Mouse (Mus musculus) hindbrain, postnatal 0 days (tissue): ENCODE measurements at regions not wholly inside any gene's neighbourhood (a gene's known extent, or its start where the extent isn't known, plus 50 kb on each side); places are given as distances from the start of the nearest gene placed in this dataset.

Experiments
- ATAC-seq: fragments of 200-750 bp; cut with Nextera tagmentation; 2 replicates; pipeline ENCODE4 v1.8.0; 2017; ENCODE audit warnings: mild to moderate bottlenecking, moderate TSS enrichment, moderate library complexity
- DNase-seq: peaks from one replicate; pipeline ENCODE4 v3.0.0-alpha.2; 2015; ENCODE audit warnings: low spot score
- H3K27ac ChIP-seq: fragments of 300-500 bp; sonication (generic); 2 replicates; pipeline ENCODE4 v1.5.1; 2014; ENCODE audit warnings: mild to moderate bottlenecking
- H3K27me3 ChIP-seq: fragments of 300-500 bp; sonication (generic); 2 replicates; pipeline ENCODE4 v1.6.1; 2014; ENCODE audit warnings: low read length, mixed read lengths; ENCODE audit not compliant: insufficient read depth
- H3K36me3 ChIP-seq: fragments of 300-500 bp; sonication (generic); 2 replicates; pipeline ENCODE4 v1.6.1; 2014; ENCODE audit warnings: low read length, mixed read lengths; ENCODE audit not compliant: insufficient read depth
- H3K4me1 ChIP-seq: fragments of 300-500 bp; sonication (generic); 2 replicates; pipeline ENCODE4 v1.6.1; 2014; ENCODE audit warnings: antibody characterized with exemption, low read length, mixed read lengths; ENCODE audit not compliant: insufficient read depth
- H3K4me2 ChIP-seq: fragments of 300-500 bp; sonication (generic); 2 replicates; pipeline ENCODE4 v1.6.1; 2014; ENCODE audit warnings: low read depth, mild to moderate bottlenecking, low read length, moderate library complexity, mixed read lengths
- H3K4me3 ChIP-seq: fragments of 300-500 bp; sonication (generic); 2 replicates; pipeline ENCODE4 v1.5.1; 2014; ENCODE audit warnings: low read length
- H3K9ac ChIP-seq: fragments of 300-500 bp; sonication (generic); replicated peaks from 2 replicates; pipeline ENCODE4 v1.6.1; 2014; ENCODE audit warnings: mild to moderate bottlenecking, low read length, moderate library complexity, mixed read lengths
- H3K9me3 ChIP-seq: fragments of 300-500 bp; sonication (generic); 2 replicates; pipeline ENCODE4 v1.6.1; 2016; ENCODE audit warnings: low read length, mixed read lengths
- CTCF ChIP-seq: IDR thresholded peaks from 2 replicates; pipeline ENCODE4 v1.5.1; 2016; ENCODE audit warnings: antibody characterized with exemption, control low read depth, low read depth
- WGBS: fragments of 180-500 bp; shearing (Covaris S2); extraction: QIAGEN DNeasy Blood & Tissue Kit; methylation state at CpG from one replicate; pipeline ENCODE4 v1.1.7; 2014; 5-methylcytosine and 5-hydroxymethylcytosine counted together

DNA sequence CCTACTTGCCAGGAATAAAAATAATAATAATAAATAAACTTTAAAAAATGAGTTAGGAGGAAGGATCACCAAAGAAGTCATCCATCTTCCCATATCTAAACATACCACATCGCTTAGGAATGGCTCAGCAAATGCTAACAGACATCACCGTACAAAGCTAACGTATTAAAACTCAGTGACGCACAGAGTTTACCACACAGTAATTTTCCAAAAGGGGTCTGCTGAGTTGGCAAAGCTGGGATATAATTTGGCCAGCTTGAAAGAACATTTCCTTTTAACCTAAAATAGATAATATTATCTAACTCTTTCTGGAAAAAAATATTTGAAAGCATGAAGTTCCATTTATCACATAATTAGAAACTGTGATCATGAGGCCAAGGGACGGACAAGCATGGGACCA lies 268.6 kb downstream of the Nfkbiz start:
- H3K4me1 ChIP-seq = no peaks in the 10 kb centered on the region
- DNase-seq = no peak
- no peak overlapping the region for H3K4me3 ChIP-seq
- no peak for ATAC-seq
- H3K27ac ChIP-seq = no peak overlapping the region
- H3K4me2 ChIP-seq = no peak overlapping the region
- WGBS = 94% methylated on average over 5 of the region's 5 CpGs
- H3K27me3 ChIP-seq = no peaks in the 10 kb centered on the region
- TF ChIP-seq CTCF = no peak
- H3K9me3 ChIP-seq = no peaks in the 10 kb centered on the region
- no peaks in the 10 kb centered on the region for H3K36me3 ChIP-seq
- no peak overlapping the region for H3K9ac ChIP-seq

DNA sequence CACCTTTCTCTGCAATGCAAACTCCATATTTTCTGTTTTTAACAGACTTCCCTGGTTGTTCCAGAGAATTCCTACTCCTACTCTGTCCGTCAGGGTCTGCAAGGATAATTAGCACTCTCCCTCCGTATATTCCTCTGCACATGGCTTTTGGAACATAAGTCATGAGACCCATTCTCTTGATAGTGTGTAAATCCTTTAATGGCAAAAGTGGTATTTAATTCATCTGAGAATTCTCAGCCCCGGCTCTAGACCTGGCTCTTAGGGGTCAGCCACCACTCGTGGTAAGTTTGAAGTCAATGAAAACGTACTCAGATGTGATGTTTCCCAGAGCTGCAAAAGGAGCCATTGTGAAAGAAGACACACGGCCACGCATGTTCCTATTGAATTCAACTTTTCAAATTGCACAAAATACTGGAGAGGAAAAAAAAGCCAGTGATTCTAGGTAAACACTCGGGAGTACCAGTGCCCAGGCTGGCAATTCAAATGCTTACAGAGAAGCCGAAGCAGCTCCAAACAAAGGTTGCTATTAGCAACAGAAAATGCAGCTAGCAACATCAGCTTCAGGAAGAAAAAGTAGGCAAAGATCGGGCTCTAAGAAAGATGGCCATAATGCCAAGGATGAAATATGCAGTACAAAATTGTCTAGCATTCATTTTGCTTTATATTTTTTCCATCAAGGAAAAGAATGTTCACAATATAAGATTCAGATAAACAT lies 258.2 kb upstream of the Zpld1 start:
- Histone ChIP-seq H3K4me3 (no peak overlapping the region), H3K9me3 (no peaks in the 10 kb centered on the region), H3K4me1 (no peaks in the 10 kb centered on the region), H3K4me2 (peak overlapping the region; percentile 48), H3K9ac (no peak overlapping the region), H3K36me3 (no peaks in the 10 kb centered on the region), H3K27me3 (no peaks in the 10 kb centered on the region), H3K27ac (0 out of 2 replicates have a peak overlapping the region, but pooled peaks have one; percentile 16)
- ATAC-seq (peak; percentile 80), DNase-seq (peak; percentile 76)
- no peak for TF ChIP-seq CTCF
- 17% methylated on average over 10 of the region's 10 CpGs for WGBS

DNA sequence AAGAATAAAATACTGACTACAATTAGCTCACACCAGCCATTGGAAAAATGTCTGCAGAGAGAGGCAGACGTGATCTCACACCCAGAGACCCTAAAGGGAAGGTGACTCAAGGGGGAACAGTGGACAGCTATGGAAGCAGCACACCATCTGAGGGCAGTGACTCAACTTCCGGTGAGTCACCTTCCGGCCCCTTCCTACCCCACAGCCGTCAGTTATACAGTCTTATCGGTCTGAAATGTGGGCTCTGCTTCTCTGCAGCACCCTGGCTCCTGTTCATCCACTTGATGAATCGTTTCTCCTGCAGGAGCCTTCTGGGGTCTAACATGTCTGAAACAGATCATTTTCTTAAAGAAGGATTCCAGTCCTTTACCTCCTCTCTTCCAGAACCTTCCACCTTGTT lies 257.4 kb upstream of the Zpld1 start:
- Histone ChIP-seq H3K9ac (no peak overlapping the region), H3K9me3 (no peaks in the 10 kb centered on the region), H3K27me3 (no peaks in the 10 kb centered on the region), H3K4me3 (no peak overlapping the region), H3K36me3 (no peaks in the 10 kb centered on the region), H3K4me2 (no peak overlapping the region), H3K27ac (no peak overlapping the region), H3K4me1 (no peaks in the 10 kb centered on the region)
- 74% methylated on average over 6 of the region's 6 CpGs for WGBS
- DNase-seq (no peak), ATAC-seq (no peak)
- TF ChIP-seq CTCF = no peak

DNA sequence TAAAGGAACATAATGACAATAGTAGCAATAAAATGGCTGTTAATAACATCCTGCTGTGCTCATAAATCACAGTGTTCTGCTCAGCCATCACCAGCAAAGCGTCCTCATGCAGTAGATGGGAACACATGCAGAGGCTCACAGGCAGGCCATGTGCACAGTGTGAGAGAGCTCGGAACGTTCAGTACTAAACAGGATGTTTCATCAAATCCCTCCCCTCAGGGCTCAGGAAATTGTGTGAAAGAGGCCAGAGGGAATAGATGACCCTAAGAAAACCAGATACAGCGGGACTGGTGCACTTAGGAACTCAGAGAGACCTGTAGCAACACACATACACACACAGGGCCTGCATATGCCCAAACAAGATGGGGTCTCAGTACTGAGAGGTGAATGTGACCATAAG lies 256.1 kb upstream of the Zpld1 start:
- H3K4me3 ChIP-seq = no peak overlapping the region
- WGBS = 62% methylated on average over 4 of the region's 4 CpGs
- no peak overlapping the region for H3K27ac ChIP-seq
- H3K36me3 ChIP-seq = no peaks in the 10 kb centered on the region
- DNase-seq (no peak), ATAC-seq (no peak)
- H3K9ac ChIP-seq = no peak overlapping the region
- H3K4me1 ChIP-seq = no peaks in the 10 kb centered on the region
- no peaks in the 10 kb centered on the region for H3K9me3 ChIP-seq
- no peak for TF ChIP-seq CTCF
- H3K27me3 ChIP-seq = no peaks in the 10 kb centered on the region
- H3K4me2 ChIP-seq = no peak overlapping the region

DNA sequence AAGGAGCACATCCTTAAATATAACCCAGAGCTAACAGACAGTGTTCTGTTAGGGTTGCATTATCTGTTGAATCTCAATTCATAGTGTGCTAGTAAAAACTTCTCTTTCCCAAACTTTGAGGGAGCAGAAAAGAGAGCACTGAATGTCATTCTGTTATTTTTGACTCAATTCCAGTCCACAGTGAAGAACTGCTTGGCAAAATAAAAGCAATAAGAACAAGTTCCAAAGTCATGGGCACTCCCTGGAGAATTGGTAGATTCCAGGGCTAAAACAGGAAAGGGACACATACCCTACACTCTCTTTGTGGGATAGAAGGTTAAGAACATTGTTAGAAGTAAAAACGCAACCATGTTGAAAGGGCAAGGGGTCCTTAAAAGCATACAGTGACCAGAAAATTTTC lies 253.6 kb upstream of the Zpld1 start:
- DNase-seq (no peak), ATAC-seq (0 out of 2 replicates have a peak, but pooled peaks have one; percentile 18)
- peak overlapping the region; percentile 68; the same call in 1 of the 2 replicates for H3K27ac ChIP-seq
- H3K9me3 ChIP-seq = no peaks in the 10 kb centered on the region
- H3K4me2 ChIP-seq = no peak overlapping the region
- 85% methylated on average over 1 of the region's 1 CpGs for WGBS
- no peak overlapping the region for H3K9ac ChIP-seq
- H3K36me3 ChIP-seq = no peaks in the 10 kb centered on the region
- H3K27me3 ChIP-seq = no peaks in the 10 kb centered on the region
- no peak for TF ChIP-seq CTCF
- no peak overlapping the region for H3K4me3 ChIP-seq
- H3K4me1 ChIP-seq = no peaks in the 10 kb centered on the region

DNA sequence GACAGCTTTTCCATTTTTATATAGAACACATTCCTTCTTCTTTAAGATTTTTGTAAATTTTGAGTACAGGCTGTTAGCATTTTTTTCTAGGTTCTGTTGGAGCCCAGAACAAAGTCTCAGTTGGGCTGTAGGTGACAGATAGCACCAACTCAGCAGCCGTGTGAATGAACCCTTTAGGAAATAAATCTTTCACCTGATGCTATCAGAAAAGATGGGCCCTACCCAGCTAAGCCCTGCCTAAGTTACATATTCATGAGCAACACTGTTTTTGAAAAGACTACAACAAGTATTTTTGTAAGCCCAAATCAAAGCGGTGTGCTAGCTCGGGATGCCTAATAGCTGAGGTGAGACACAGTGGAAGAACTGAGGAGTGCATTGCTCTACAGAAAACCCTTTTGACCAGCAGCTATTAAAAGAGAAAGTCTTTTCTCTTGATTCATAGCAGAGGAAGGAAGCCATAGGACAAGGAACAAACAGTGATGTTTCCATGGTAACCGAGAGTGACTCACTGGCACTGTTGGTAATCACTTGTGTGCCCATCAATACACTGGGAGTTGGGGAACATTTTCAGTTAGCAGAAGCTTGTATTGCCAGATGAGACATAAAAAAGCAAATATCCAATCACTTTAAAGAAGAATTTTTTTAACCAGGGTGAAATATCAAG lies 253.0 kb upstream of the Zpld1 start:
- Histone ChIP-seq H3K9me3 (no peaks in the 10 kb centered on the region), H3K4me1 (no peaks in the 10 kb centered on the region), H3K27ac (peak overlapping the region; percentile 68; the same call in 1 of the 2 replicates), H3K36me3 (no peaks in the 10 kb centered on the region), H3K9ac (no peak overlapping the region), H3K27me3 (no peaks in the 10 kb centered on the region), H3K4me2 (no peak overlapping the region), H3K4me3 (no peak overlapping the region)
- WGBS = 34% methylated on average over 4 of the region's 4 CpGs
- TF ChIP-seq CTCF = no peak
- ATAC-seq (peak; percentile 87), DNase-seq (peak; percentile 65)

DNA sequence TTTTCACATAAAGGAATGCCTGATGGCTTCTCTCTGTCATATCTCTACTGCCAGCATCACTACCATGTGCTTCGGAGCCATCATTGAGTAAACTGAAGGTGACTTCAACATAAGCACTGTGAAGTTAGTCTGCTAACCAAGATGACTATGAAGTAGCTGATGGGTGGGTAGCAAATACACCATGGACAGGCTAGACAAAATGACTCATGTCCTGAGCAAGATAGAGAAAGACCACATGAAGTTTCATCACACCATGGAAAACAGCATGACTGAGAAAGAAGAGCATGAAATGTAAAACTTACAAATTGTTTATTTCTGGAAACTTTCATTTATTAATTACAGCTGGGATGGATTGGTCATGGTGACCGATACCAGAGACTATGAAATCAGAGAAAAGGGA lies 249.3 kb upstream of the Zpld1 start:
- 100% methylated on average over 2 of the region's 2 CpGs for WGBS
- Histone ChIP-seq H3K4me1 (no peaks in the 10 kb centered on the region), H3K9me3 (no peaks in the 10 kb centered on the region), H3K36me3 (no peaks in the 10 kb centered on the region), H3K4me2 (no peak overlapping the region), H3K27ac (no peak overlapping the region), H3K4me3 (no peak overlapping the region), H3K9ac (no peak overlapping the region), H3K27me3 (no peaks in the 10 kb centered on the region)
- TF ChIP-seq CTCF = no peak
- ATAC-seq = no peak
- no peak for DNase-seq
